Mouse (Mus musculus) ES-Bruce4 (cell line): ENCODE measurements around the gene Atxn7l3b.

ENCODE experiments used
- CTCF ChIP-seq: IDR thresholded peaks from one replicate; pipeline ENCODE4 v1.8.1; 2011; ENCODE audit warnings: low read depth, low read length
- EP300 ChIP-seq: IDR thresholded peaks from 2 replicates; pipeline ENCODE4 v1.6.1; 2011; ENCODE audit warnings: low read depth, low read length; ENCODE audit not compliant: insufficient read depth

GRCm38 (mm10) chr10:112926271-112926670 is 2.5 kb downstream of the Atxn7l3b start:
- TF ChIP-seq EP300, result no peak
- no peak for TF ChIP-seq CTCF
